Comparison of ENCODE assay signal across 12 mouse cellular contexts in genomic region chr7:68285851-68286298, GRCm38 (mm10). TPM values are rescaled to one million over a fixed set of nuclear protein-coding genes. Genes with fewer than 3 reads are reported as not detected.
DNase-seq lines count a peak whose midpoint lies in the region; ATAC-seq and TF ChIP-seq lines count a peak whose summit lies in the region.
"Had no signal": no experiment of that assay in that cellular context is flagged by ENCODE, and none has a peak within 500 bp of the region (broad histone marks: within the 10 kb centered on the region; RNA-seq: fewer than 3 reads in every experiment).

No protein-coding gene starts in this region.

- TF ChIP-seq CTCF in stomach, postnatal 0 days (IDR thresholded peaks at IDR 0.05; ENCODE audit: low read depth), result no peak
- no peak for TF ChIP-seq CTCF in gastrocnemius, adult 2 months (IDR thresholded peaks at IDR 0.05)

- TF ChIP-seq EP300 in stomach, postnatal 0 days (optimal IDR thresholded peaks at IDR 0.05), result no peak

- H3K4me1 ChIP-seq in kidney, embryonic 15.5 days, result peaks cover 17% of the 10 kb centered on the region
- no peaks in the 10 kb centered on the region for H3K4me1 ChIP-seq in stomach, postnatal 0 days (replicated peaks; ENCODE audit: control insufficient read depth, insufficient read depth)

- no peaks in the 10 kb centered on the region for H3K9me3 ChIP-seq in kidney, embryonic 15.5 days (replicated peaks)
- no peaks in the 10 kb centered on the region for H3K9me3 ChIP-seq in stomach, postnatal 0 days (ENCODE audit: control insufficient read depth, low read length)

- intact Hi-C loops in gastrocnemius, adult 2 months (cut with DNase I), result no loop called here
- intact Hi-C loops in left cerebral cortex, postnatal 14 days (cut with DNase I), result no loop called here

- peak overlapping the region; percentile 59; the same call in 1 of the 2 replicates for H3K27ac ChIP-seq in kidney, embryonic 15.5 days
- H3K27ac ChIP-seq in stomach, postnatal 0 days (replicated peaks), result no peak overlapping the region
- H3K27ac ChIP-seq in gastrocnemius, adult 2 months, result no peak overlapping the region

- peak; percentile 30 for DNase-seq in kidney, adult 18-20 months
- DNase-seq in kidney, postnatal 4 days, result no peak
- no peak for DNase-seq in stomach, postnatal 0 days (ENCODE audit: low spot score)
- no peak for DNase-seq in gastrocnemius, adult 2 months
- DNase-seq in cerebellum, postnatal 25 days, result no peak
- no peak for DNase-seq in left cerebral cortex, postnatal 14 days (ENCODE audit: low spot score in 2 of 2)
- DNase-seq: lung, adult 2 months had no signal

- H3K4me3 ChIP-seq in kidney, embryonic 15.5 days (replicated peaks), result no peak overlapping the region
- no peak overlapping the region for H3K4me3 ChIP-seq in stomach, postnatal 0 days (ENCODE audit: low read depth, low read length)
- no peak overlapping the region for H3K4me3 ChIP-seq in gastrocnemius, adult 2 months

- H3K36me3 ChIP-seq in kidney, embryonic 15.5 days, result no peaks in the 10 kb centered on the region
- H3K36me3 ChIP-seq in stomach, postnatal 0 days (ENCODE audit: control insufficient read depth, insufficient read depth, low read length), result no peaks in the 10 kb centered on the region

- WGBS in kidney, embryonic 15.5 days, result 29% methylated on average over 8 of the region's 8 CpGs
- WGBS in stomach, postnatal 0 days, result 53% methylated on average over 8 of the region's 8 CpGs

- peak; percentile 35 for ATAC-seq in activated CD4-positive, CD25-positive, alpha-beta regulatory T cell, adult 4 months
- ATAC-seq in kidney, embryonic 15.5 days (replicated peaks; ENCODE audit: low FRiP score), result peak; percentile 36; the same call in 1 of the 2 replicates
- ATAC-seq in stomach, postnatal 0 days (ENCODE audit: low FRiP score, low TSS enrichment), result peak; percentile 10; the same call in 1 of the 2 replicates
- ATAC-seq: intestine, postnatal 0 days had no signal

- H3K27me3 ChIP-seq in kidney, embryonic 15.5 days, result no peaks in the 10 kb centered on the region
- H3K27me3 ChIP-seq in stomach, postnatal 0 days (ENCODE audit: control insufficient read depth, insufficient read depth, low read length), result no peaks in the 10 kb centered on the region

- no peak overlapping the region for H3K9ac ChIP-seq in kidney, embryonic 15.5 days
- H3K9ac ChIP-seq in stomach, postnatal 0 days (ENCODE audit: low read length), result no peak overlapping the region

- no peak overlapping the region for H3K4me2 ChIP-seq in kidney, embryonic 15.5 days
- H3K4me2 ChIP-seq in stomach, postnatal 0 days (replicated peaks; ENCODE audit: low read depth), result no peak overlapping the region

RNA-seq across cellular contexts. Expression of gene Fam169b, which starts 12.2 kb away (rescaled TPM):
- polyA plus RNA-seq in activated CD4-positive, CD25-positive, alpha-beta regulatory T cell, adult 4 months (2017; shearing (Covaris generic)), result 10 to 100 TPM; 85.3 to 95.2 TPM
- polyA plus RNA-seq in kidney, embryonic 15.5 days (2015; fragmentation: Nextera tagmentation; extraction: Ambion mirVana), result 1.0 and 1.1 TPM in 2 replicates
- 0.22 and 0.24 TPM in 2 replicates for polyA plus RNA-seq in stomach, postnatal 0 days (2015; fragmentation: Nextera tagmentation; extraction: Ambion mirVana)
- under 1 TPM in 1 of 2 experiments, not detected in 1; 0.08 TPM for total RNA-seq in gastrocnemius, adult 2 months (2021)
- total RNA-seq in left cerebral cortex, postnatal 14 days (2021), result 1 to 10 TPM in 1 of 2 experiments, under 1 TPM in 1; 0.42 to 1.1 TPM
- polyA plus RNA-seq: neural tube, embryonic 14.5 days had no signal

RNA-seq across cellular contexts. Expression of gene Pgpep1l, which starts 21.8 kb away (rescaled TPM):
- polyA plus RNA-seq in activated CD4-positive, CD25-positive, alpha-beta regulatory T cell, adult 4 months (2017; shearing (Covaris generic)), result 1 to 10 TPM; 3.6 to 4.4 TPM
- 0.17 TPM in 1 of 2 replicates, not detected in the other for polyA plus RNA-seq in kidney, embryonic 15.5 days (2015; fragmentation: Nextera tagmentation; extraction: Ambion mirVana)
- polyA plus RNA-seq in stomach, postnatal 0 days (2015; fragmentation: Nextera tagmentation; extraction: Ambion mirVana), result not detected in 2 replicates
- total RNA-seq in gastrocnemius, adult 2 months (2021), result 1 to 10 TPM; 1.9 to 3.9 TPM
- under 1 TPM in 1 of 2 experiments, not detected in 1; 0.44 TPM for total RNA-seq in left cerebral cortex, postnatal 14 days (2021)
- polyA plus RNA-seq: intestine, postnatal 0 days; neural tube, embryonic 14.5 days; stomach, embryonic 14.5 days had no signal

Comparison
In these comparisons a context has a peak if more than half of its experiments do, and no peak if none do; other contexts are left out.
1. RNA of gene Fam169b, which starts 12.2 kb away (polyA plus RNA-seq): 85.3 to 95.2 TPM in activated CD4-positive, CD25-positive, alpha-beta regulatory T cell, adult 4 months; 1.0 to 1.1 TPM in kidney, embryonic 15.5 days and 0.22 to 0.24 TPM in stomach, postnatal 0 days; every median in the first group is over 10 times any median in the second.
2. Peak in every context shown above with its lines, with median percentiles within 50 percentile points of each other: ATAC-seq.